Mouse (Mus musculus) bone marrow, adult 2 months (tissue): ENCODE measurements around the gene Psmb5. TPM values are rescaled to one million over a fixed set of nuclear protein-coding genes. Genes with fewer than 3 reads are reported as not detected.
A peak's percentile ranks its signal among the peaks of the same experiment; 100 is the strongest.

Experiments
- H3K27ac ChIP-seq: fragments of 200-500 bp; 2 replicates; pipeline ENCODE4 v1.5.1; 2012; ENCODE audit warnings: low read depth, mild to moderate bottlenecking, control low read depth, inconsistent platforms, low read length; ENCODE audit not compliant: control insufficient read depth, poor library complexity, insufficient read depth
- H3K4me1 ChIP-seq: fragments of 200-500 bp; 2 replicates; pipeline ENCODE4 v1.6.1; 2011; ENCODE audit warnings: low read length; ENCODE audit not compliant: control insufficient read depth, insufficient read depth
- H3K4me3 ChIP-seq: fragments of 200-500 bp; replicated peaks from 2 replicates; pipeline ENCODE3; 2011; ENCODE audit warnings: mild to moderate bottlenecking, low read depth, low read length, control low read depth; ENCODE audit not compliant: control insufficient read depth
- CTCF ChIP-seq: fragments of 200-500 bp; IDR thresholded peaks from 2 replicates; pipeline ENCODE4 v1.5.1; 2011; ENCODE audit warnings: low read length, control low read depth; ENCODE audit not compliant: control insufficient read depth, insufficient read depth
- POLR2A ChIP-seq: fragments of 200-500 bp; IDR thresholded peaks from 2 replicates; pipeline ENCODE4 v1.6.1; 2011; ENCODE audit warnings: low read depth, mild to moderate bottlenecking, control low read depth, low read length, borderline replicate concordance; ENCODE audit not compliant: control insufficient read depth
- WGBS: fragments of 180-500 bp; shearing (Covaris S2); methylation state at CpG from one replicate; pipeline ENCODE4 v1.1.7; 2018; 5-methylcytosine and 5-hydroxymethylcytosine counted together
- polyA plus RNA-seq: library from polyadenylated mRNA; stranded (reverse); fragments of >200 nt; gene quantifications from 2 replicates; pipeline ENCODE4 v1.2.4, GENCODE M21; 2011; ENCODE audit warnings: low replicate concordance; ENCODE audit not compliant: missing spikeins, insufficient read depth, insufficient read length

Psmb5 gene
- polyA plus RNA-seq, 1 experiment = 91.4 TPM

DNA sequence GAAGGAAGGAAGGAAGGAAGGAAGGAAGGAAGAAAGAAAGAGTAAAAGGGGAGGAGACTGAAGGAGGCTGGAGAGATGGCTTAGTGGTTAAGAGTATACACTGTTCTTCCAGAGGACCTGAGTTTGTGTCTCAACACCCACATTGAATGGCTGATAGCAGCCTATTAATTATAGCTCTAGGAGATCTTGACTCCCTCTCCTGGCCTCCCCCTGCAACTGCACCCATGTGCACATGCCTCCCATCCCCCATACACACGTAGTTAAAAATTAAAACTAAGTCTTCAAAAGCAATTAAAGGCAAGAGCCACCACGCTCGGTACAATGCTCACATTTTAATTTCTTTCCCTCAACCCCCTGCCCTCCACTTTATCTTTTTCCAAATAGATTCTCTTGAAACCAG lies 23.8 kb downstream of the Psmb5 start:
- Histone ChIP-seq H3K4me3 (no peak overlapping the region), H3K27ac (no peak overlapping the region), H3K4me1 (no peaks in the 10 kb centered on the region)
- TF ChIP-seq POLR2A = no peak
- peak; percentile 36; the same call in 1 of the 2 replicates for TF ChIP-seq CTCF
- 86% methylated on average over 3 of the region's 3 CpGs for WGBS

DNA sequence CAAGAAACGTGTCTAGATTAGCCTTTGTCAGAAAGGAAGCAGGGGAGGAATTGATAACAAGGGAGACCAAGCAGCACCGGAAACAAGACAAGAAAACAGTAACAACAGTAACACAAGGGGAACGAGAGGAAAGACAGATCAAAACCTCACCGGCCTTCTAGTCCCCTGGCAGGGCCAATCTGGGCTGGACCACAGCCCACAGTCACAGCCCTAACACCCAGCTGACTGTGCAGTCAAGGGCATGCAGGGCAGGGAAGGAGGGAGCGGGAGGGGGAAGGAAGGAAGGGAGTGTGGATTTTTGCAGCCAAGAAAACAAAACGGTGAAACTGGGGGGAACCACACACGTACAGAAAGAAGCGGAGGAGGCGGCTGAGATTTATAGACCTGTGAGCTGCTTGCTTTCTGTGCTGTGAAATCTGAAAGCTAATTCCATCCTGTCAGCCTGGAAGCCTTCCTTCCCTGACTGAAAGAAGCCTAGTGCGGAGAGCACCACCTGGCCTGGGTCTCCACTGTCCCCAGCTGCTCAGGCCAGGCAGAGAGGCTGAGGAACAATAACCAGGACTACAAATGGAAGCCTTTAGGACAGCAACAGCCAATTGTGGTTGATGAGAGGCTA lies 25.4 kb downstream of the Psmb5 start:
- no peaks in the 10 kb centered on the region for H3K4me1 ChIP-seq
- 31% methylated on average over 10 of the region's 10 CpGs for WGBS
- TF ChIP-seq POLR2A (no peak), CTCF (no peak)
- no peak overlapping the region for H3K4me3 ChIP-seq
- no peak overlapping the region for H3K27ac ChIP-seq

DNA sequence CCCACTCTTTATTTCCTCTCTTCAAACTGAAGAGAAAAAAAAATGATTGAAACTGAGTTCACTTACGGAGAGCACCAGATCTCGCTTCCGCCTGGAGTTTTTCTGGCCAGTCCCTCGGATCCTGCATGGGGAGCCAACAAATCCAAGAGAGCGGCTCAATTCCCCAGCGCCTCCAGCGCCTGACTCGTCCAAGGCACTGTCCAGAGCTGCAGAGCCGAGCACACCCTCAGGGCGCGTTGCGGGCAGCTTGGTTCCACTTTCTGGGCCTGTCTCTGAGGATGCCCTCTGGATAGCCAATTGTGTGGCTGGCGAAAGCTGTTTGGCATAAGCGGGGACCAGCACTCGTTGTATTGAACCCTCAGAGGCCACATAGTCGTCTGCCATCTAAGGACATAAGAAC lies 26.8 kb downstream of the Psmb5 start:
- Histone ChIP-seq H3K4me3 (no peak overlapping the region), H3K4me1 (no peaks in the 10 kb centered on the region), H3K27ac (no peak overlapping the region)
- TF ChIP-seq POLR2A (no peak), CTCF (no peak)
- WGBS = 90% methylated on average over 16 of the region's 16 CpGs

DNA sequence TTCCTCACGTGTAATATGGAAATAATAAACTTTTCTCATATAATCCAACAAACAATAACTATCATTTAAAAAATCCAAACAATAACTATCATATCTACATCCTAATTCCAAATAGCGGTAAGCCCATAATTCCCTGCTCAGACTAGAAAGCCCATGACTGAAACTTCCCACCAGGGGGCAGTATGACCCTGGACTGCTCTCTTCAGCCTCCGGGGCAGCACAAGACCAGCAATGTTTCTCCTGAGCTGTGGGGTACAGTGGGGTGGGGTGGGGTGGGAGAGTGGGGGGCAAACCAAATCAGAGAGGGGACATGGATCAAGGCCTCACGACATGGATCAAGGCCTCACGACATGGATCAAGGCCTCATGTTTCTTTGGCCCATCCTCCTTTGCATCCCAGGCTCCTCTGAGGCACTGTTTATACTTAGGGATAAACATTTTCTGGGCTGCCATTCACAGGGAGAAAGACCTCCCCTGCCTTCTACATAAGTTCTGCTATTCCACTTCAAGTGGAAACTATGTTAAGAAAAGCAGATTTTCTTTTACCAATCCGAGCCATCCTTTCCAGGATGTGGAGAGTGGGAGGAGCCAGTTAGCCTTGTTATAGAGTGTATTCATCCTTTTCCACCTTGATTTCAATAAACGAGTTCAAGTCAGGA lies 34.0 kb downstream of the Psmb5 start:
- 68% methylated on average over 7 of the region's 7 CpGs for WGBS
- no peak overlapping the region for H3K27ac ChIP-seq
- TF ChIP-seq POLR2A = no peak
- peak; percentile 69 for TF ChIP-seq CTCF
- peaks cover 1% of the 10 kb centered on the region; the same call in 1 of the 2 replicates for H3K4me1 ChIP-seq
- H3K4me3 ChIP-seq = no peak overlapping the region

DNA sequence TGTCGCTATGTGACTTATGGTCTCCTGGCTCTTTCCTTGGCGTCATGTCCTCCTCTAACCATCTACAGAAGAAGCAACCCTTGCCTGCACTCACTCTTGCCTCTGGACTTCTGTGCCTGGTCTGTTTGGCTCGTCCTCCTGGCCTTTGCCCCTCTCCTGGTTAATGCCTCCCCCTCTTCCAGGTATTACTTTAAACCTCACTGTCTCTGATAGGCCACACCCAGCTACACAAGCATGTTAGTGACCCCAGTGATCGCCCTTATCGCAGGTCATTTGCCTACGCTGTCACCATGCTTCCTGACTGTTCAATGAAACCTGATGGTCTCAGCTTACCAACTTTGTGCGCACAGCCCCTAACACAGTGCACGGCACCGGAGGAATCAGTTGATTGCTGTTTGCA lies 35.3 kb downstream of the Psmb5 start:
- no peak overlapping the region for H3K4me3 ChIP-seq
- TF ChIP-seq CTCF (no peak), POLR2A (no peak)
- H3K4me1 ChIP-seq = peaks cover 3% of the 10 kb centered on the region; the same call in 1 of the 2 replicates
- H3K27ac ChIP-seq = no peak overlapping the region
- 88% methylated on average over 9 of the region's 9 CpGs for WGBS

DNA sequence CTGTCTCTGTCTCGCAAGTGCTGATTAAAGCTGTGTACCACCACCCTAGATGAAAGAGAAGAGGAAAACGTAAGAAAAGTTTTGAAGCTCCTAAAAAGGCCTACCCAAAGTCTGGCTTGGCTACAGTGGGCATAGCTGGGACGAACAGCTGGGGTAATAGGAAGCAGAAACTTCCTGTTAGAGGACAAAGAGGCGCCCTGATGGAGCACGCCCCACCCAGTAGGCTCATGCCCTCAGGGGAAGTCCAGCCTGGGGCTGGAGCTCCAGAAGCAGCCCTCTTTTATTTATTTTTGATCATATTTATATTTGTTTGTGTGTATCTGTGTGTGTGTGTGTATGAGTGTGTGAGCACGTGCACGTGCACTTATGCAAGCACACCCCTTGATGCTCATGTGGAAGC lies 38.2 kb downstream of the Psmb5 start:
- peaks cover 3% of the 10 kb centered on the region; the same call in 1 of the 2 replicates for H3K4me1 ChIP-seq
- no peak overlapping the region for H3K4me3 ChIP-seq
- TF ChIP-seq CTCF = no peak
- 23% methylated on average over 7 of the region's 7 CpGs for WGBS
- H3K27ac ChIP-seq = no peak overlapping the region

DNA sequence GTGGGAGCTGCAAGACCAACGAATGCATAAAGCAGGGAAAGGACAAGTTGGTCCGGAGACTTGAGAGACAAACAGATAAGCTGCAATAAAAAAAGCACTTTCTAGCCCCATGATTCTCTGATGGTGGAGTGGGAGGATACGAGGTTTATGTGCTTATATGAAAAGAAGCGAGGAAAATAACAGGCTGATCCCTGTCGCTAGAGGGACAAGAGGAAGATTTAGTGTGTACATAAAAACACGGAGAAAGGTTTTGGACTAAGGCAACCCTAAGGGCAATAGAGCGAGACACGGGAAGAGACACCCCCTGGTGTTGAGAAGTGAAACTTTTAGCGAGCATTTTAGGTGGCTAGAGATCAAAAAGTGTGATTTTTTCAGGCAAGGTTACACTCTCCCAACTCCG lies 39.8 kb downstream of the Psmb5 start:
- Histone ChIP-seq H3K4me1 (peaks cover 3% of the 10 kb centered on the region; the same call in 1 of the 2 replicates), H3K27ac (no peak overlapping the region), H3K4me3 (peak overlapping the region; percentile 67)
- under 1% methylated on average over 10 of the region's 10 CpGs for WGBS
- TF ChIP-seq POLR2A = no peak
- TF ChIP-seq CTCF = 0 out of 2 replicates have a peak, but pooled peaks have one; percentile 3

DNA sequence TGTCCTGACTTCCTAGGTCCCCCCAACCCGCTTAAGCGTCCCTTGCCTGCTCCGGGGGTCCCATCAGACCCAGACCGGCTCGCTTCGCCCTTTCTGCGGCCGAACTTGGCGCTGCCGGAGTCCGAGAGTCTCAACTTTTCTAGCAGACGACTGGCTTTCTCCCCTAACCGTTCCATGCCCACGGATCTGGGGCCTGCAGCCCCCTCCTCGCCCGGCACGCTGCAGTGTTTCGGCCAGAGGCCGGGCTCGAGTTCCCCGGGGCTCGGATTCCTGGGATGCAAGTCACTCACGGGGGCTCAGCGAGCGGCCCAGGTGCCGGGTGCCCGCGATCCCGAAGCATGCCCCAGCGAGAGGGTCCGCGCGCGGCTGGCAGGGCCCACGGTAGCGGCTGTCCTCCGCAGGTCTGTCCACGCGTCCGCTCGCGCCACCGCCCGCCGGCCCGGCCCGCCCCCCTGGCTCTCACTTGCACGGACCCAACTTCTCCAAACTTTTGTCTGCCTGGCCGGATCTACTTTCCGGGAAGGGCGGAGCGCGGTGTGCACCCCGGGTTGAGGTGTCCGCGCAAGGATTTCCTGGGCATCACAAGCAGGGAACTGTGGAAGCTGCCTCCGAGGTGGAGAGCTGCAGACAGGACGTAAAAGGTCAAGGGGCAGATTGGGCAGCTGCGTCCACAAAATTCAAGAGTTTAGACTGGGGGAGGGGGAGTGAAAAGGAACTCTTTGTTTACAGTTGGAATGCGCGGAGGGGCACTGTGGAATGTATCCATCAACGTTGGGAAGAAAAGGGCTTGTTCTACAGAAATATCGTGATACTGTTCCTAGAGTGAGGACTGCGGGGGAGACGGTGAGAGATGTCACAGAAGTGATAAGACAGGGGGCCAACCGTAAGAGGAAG lies 40.5 kb downstream of the Psmb5 start, which contains the start of gene Ajuba:
Gene Ajuba (minus strand): TSS at position 470 of the 894 bp plus-strand sequence.
- peaks cover 3% of the 10 kb centered on the region; the same call in 1 of the 2 replicates for H3K4me1 ChIP-seq
- H3K4me3 ChIP-seq = peak within 1 kb of the TSS; percentile 67
- TF ChIP-seq POLR2A = no peak
- TF ChIP-seq CTCF = no peak
- H3K27ac ChIP-seq = no peak within 1 kb of the TSS; the same call in 1 of the 2 replicates
- under 1% methylated on average over 66 of the region's 66 CpGs for WGBS
